Mouse (Mus musculus) layer of hippocampus, adult 8-10 months (tissue): ENCODE measurements around the gene Dcps. TPM values are rescaled to one million over a fixed set of nuclear protein-coding genes. Genes with fewer than 3 reads are reported as not detected.

Experiments used
- DNase-seq, 2 experiments: peaks; one replicate each; pipeline ENCODE4 v3.0.0; 2022; ENCODE audit warnings: low spot score in 2 of 2
- total RNA-seq, 4 experiments: library from RNA; stranded (reverse); gene quantifications; 2 replicates each; pipeline ENCODE4 v1.2.4; 2022

Dcps gene
- total RNA-seq, 4 experiments from 2014 or later: 17.7 to 20.0 (median 18.2) TPM

DNA sequence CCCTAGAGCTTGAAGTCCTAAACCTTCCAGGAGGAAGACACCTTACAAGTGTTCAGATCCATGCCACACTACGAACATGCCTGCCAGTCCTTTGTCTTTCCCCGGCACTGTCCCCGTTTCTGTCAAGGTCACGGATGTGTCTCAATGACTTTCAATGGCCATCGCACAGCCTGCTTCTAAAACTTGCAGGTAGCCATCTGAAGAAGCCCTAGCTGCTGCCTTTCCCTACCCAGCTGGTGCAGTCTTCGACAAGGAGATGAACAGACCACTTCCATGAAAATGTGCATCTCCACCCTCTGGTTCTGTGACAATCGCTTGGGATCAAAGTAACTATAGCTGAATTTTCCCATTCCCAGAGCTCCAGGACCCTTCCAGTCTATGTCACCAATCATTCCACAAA is 64.4 kb downstream of the Dcps start:
- DNase-seq: no peak

GRCm38 (mm10) chr9:35110567-35110966 is 65.3 kb downstream of the Dcps start:
- no peak for DNase-seq

DNA sequence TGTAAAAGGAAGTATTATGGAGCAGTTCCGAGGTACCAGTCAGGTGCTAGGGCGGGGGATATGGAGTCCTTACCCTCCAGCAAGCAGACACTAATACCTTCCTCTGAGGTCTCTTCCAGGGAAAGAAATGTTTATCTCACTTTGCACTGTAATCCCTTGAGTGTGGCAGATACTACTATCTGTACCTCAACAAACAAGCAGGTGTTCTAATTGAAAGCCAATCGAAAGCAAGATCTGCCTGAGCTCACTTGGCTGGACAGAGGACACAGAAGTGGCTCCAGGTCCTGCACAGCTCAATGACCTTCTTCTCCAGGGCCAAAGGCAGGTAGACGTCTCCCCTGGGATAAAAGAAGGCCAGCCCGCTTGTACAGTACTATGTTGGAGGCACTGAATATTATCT is 65.8 kb downstream of the Dcps start:
- no peak for DNase-seq

GRCm38 (mm10) chr9:35108916-35109315 is 66.9 kb downstream of the Dcps start:
- DNase-seq: peak; percentile 90 to 95

- peak in 1 of 2 experiments; percentile 3 for DNase-seq
Measured at GRCm38 (mm10) chr9:35108066-35108465, 67.8 kb downstream of the Dcps start.

- peak in 1 of 2 experiments; percentile 2 for DNase-seq
Measured at GRCm38 (mm10) chr9:35107396-35107795, 68.5 kb downstream of the Dcps start.

GRCm38 (mm10) chr9:35105884-35106880 is 69.7 kb downstream of the Dcps start:
- DNase-seq: no peak

DNA sequence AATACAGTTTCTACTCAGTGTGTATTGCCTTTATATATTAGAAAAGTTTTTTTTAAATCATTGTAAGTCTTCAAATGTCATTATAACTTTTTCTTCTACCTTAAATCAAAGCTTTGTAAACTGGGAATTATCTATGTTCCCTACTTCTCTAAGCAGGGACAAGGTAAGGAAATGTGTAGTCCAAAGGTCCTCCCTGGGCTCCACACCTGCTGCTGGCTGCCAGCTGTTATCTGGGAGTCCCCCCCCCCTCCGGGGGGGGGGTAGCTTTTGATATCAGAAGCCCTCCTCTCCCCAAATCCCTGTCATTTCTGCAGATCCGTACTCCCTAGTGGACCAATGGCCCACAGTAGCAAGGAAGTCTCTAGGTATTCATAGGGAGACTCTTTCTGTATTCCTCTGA is 70.4 kb downstream of the Dcps start:
- no peak for DNase-seq

GRCm38 (mm10) chr9:35104711-35105110 is 71.2 kb downstream of the Dcps start:
- DNase-seq: no peak

DNA sequence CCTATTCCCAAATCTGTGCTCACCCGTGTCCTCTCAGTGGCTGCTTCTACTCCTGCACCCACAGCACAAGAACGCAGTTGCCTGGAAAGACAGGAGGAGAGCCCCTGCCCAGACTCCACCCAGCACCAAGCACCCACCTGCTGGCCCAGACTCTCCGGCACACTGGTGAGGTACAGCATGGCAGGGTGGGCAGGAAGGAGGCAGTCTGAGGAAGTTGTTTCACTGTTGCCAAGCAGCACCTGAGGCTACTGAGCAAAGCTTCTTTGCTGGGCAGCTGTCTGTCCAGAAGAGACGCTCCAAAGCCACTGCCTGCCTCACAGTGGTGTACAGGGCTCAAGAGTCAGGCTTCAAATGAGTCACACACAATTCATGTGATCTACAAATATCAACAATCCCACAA is 77.1 kb downstream of the Dcps start:
- DNase-seq: no peak

DNA sequence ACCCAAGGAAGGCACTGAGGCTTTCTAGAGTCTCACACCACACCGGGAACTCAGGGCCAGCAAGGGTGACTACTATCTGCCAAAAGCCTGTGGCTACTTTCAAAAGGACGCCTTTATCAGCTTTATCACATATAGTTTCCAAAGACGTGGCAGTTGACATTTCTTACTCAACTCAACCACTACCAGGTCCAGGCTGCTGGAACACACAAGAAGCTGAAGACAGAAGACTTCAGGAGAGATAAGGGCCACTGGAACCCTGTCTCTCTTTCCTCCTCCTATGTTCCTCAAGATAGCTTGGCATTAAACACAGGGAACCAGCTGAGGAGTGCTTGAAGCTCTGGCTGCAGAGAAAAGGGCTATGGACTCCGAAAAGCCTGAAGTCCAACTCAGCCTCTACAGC is 78.0 kb downstream of the Dcps start:
- DNase-seq: no peak

DNA sequence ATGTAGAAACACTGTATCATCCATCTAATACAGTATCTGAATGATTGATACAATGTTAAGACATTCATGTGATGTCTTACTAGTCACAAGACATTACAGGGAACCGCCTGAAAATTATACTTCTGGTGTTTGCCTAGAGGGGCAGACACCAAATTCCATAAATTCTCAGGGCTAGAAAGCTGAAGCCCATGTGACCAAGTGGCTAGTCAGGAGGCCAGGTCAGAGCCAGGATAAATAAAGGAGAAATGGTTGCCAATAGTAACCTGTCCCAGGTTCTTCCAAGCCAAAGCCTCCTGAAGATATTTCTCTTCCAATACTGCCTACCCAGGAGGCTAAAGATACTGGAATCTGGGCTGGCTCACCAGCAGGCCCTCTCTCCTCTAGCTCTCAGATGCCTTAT is 80.1 kb downstream of the Dcps start:
- DNase-seq: no peak

DNA sequence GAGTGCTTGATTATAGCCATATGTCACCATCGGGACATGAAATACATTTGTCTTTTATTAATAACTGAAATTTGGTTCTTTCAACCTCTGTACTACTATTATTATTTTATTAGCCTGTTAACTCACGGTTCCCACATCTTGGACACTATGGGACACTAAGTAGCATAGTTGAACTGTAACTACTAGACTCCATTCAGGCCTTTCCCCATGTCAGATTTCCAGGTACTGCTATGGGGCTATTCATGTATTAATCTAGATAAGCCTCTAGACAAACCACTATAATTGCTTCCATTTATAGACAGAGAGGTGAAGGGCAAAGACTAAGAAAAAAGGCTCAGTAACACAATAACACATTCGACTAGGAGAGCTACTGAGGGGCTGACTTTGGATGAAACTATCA is 82.5 kb downstream of the Dcps start:
- no peak for DNase-seq

DNA sequence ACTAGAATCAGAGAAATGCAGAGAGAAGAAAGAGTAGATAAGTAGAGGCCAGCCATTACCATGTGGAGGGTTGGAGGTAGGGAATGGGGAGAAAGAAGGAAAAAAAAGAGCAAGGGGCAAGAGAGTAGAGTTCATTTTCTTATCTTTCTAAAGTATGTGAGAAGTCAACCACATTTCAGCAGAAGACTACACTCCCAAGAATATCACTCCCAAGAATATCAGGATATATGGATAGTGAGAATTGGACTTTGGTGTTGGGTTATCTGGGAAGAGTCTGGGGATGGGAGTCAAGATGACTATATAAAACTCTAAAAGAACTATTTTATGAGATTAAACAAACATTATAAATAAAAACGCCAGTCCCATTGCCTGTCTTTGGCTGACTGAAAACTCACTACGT is 83.0 kb downstream of the Dcps start:
- no peak for DNase-seq

Other genes starting within 250 kb of the Dcps start
- 10 to 100 TPM; 23.3 to 29.6 (median 26.6) TPM for gene St3gal4, start 56.8 kb downstream of the Dcps start, total RNA-seq
- gene Srpr, start 24.1 kb upstream of the Dcps start, total RNA-seq: 10 to 100 TPM; 62.5 to 86.8 (median 73.2) TPM
- gene Tirap, start 24.2 kb upstream of the Dcps start, total RNA-seq: 1 to 10 TPM; 2.6 to 6.6 (median 3.2) TPM
- 10 to 100 TPM; 33.3 to 46.1 (median 38.3) TPM for gene Foxred1, start 35.0 kb upstream of the Dcps start, total RNA-seq
- 10 to 100 TPM; 23.9 to 32.9 (median 27.7) TPM for gene Fam118b, start 91.7 kb upstream of the Dcps start, total RNA-seq
- gene Rpusd4, start 91.8 kb upstream of the Dcps start, total RNA-seq: 10 to 100 TPM; 11.8 to 12.9 (median 12.1) TPM
- gene Cdon, start 245.1 kb upstream of the Dcps start, total RNA-seq: 10 to 100 TPM; 12.6 to 13.9 (median 13.9) TPM